Mouse (Mus musculus): ENCODE measurements at regions not wholly inside any gene's neighbourhood (a gene's known extent, or its start where the extent isn't known, plus 50 kb on each side); places are given as distances from the start of the nearest gene placed in this dataset.

GRCm38 (mm10) chr9:16702431-16702830, 201.3 kb upstream of the Fat3 start:
- TF ChIP-seq CTCF (conservative IDR thresholded peaks at IDR 0.05; ENCODE audit: insufficient read depth, insufficient read length, low read depth, low read length) (no peak), POLR2A (IDR thresholded peaks at IDR 0.05; ENCODE audit: low read depth, low read length) (no peak)
